7 mouse cellular contexts compared by ENCODE assay signal in genomic region chr11:46848221-46848971, GRCm38 (mm10). TPM values are rescaled to one million over a fixed set of nuclear protein-coding genes. Genes with fewer than 3 reads are reported as not detected.
A peak's percentile ranks its signal among the peaks of the same experiment; 100 is the strongest.
DNase-seq lines count a peak whose midpoint lies in the region; ATAC-seq lines count a peak whose summit lies in the region.

No protein-coding gene starts in this region.

- H3K27me3 ChIP-seq in lung, embryonic 15.5 days = no peaks in the 10 kb centered on the region
- no peaks in the 10 kb centered on the region for H3K27me3 ChIP-seq in embryonic facial prominence, embryonic 15.5 days
- no peaks in the 10 kb centered on the region for H3K27me3 ChIP-seq in neural tube, embryonic 14.5 days (ENCODE audit: control insufficient read depth, insufficient read depth, low read length)

- no peak overlapping the region for H3K27ac ChIP-seq in lung, embryonic 15.5 days
- H3K27ac ChIP-seq in embryonic facial prominence, embryonic 15.5 days (replicated peaks) = no peak overlapping the region
- no peak overlapping the region for H3K27ac ChIP-seq in neural tube, embryonic 14.5 days (ENCODE audit: low read depth, low read length)

- no peaks in the 10 kb centered on the region for H3K36me3 ChIP-seq in lung, embryonic 15.5 days
- no peaks in the 10 kb centered on the region for H3K36me3 ChIP-seq in embryonic facial prominence, embryonic 15.5 days
- no peaks in the 10 kb centered on the region for H3K36me3 ChIP-seq in neural tube, embryonic 14.5 days (ENCODE audit: control insufficient read depth, insufficient read depth, low read length)

- no peaks in the 10 kb centered on the region for H3K9me3 ChIP-seq in lung, embryonic 15.5 days
- H3K9me3 ChIP-seq in embryonic facial prominence, embryonic 15.5 days (replicated peaks) = no peaks in the 10 kb centered on the region
- H3K9me3 ChIP-seq in neural tube, embryonic 14.5 days (ENCODE audit: control insufficient read depth, low read length) = no peaks in the 10 kb centered on the region

- ATAC-seq in lung, embryonic 15.5 days (ENCODE audit: borderline replicate concordance, extremely low read depth, low FRiP score, low TSS enrichment) = peak; percentile 67; the same call in 1 of the 2 replicates
- peak; percentile 29; the same call in 1 of the 2 replicates for ATAC-seq in embryonic facial prominence, embryonic 15.5 days (ENCODE audit: insufficient number of reproducible peaks, low FRiP score, low TSS enrichment, low read depth)
- peak; percentile 77; the same call in 1 of the 2 replicates for ATAC-seq in neural tube, embryonic 14.5 days (ENCODE audit: low read depth)

- no peak overlapping the region for H3K9ac ChIP-seq in lung, embryonic 15.5 days
- no peak overlapping the region for H3K9ac ChIP-seq in embryonic facial prominence, embryonic 15.5 days
- H3K9ac ChIP-seq in neural tube, embryonic 14.5 days (replicated peaks; ENCODE audit: low read depth, low read length) = no peak overlapping the region

- H3K4me3 ChIP-seq in lung, embryonic 15.5 days = no peak overlapping the region
- no peak overlapping the region for H3K4me3 ChIP-seq in embryonic facial prominence, embryonic 15.5 days (replicated peaks)
- H3K4me3 ChIP-seq in neural tube, embryonic 14.5 days (ENCODE audit: low read depth, low read length) = no peak overlapping the region

- peaks cover 10% of the 10 kb centered on the region; the same call in 1 of the 2 replicates for H3K4me1 ChIP-seq in lung, embryonic 15.5 days
- H3K4me1 ChIP-seq in embryonic facial prominence, embryonic 15.5 days = no peaks in the 10 kb centered on the region
- no peaks in the 10 kb centered on the region for H3K4me1 ChIP-seq in neural tube, embryonic 14.5 days (ENCODE audit: control insufficient read depth, insufficient read depth, low read length)

- 26% methylated on average over 8 of the region's 8 CpGs for WGBS in lung, embryonic 15.5 days
- WGBS in embryonic facial prominence, embryonic 15.5 days = 38% methylated on average over 8 of the region's 8 CpGs
- WGBS in neural tube, embryonic 14.5 days = 28% methylated on average over 8 of the region's 8 CpGs

- DNase-seq in lung, adult 18-20 months = no peak
- peak; percentile 26 for DNase-seq in kidney, postnatal 14 days
- DNase-seq in heart, adult 18-20 months = no peak
- no peak for DNase-seq in gastrocnemius, adult 8-10 months (ENCODE audit: low spot score in 2 of 2)

- no peak overlapping the region for H3K4me2 ChIP-seq in lung, embryonic 15.5 days
- no peak overlapping the region for H3K4me2 ChIP-seq in embryonic facial prominence, embryonic 15.5 days (replicated peaks)
- H3K4me2 ChIP-seq in neural tube, embryonic 14.5 days (ENCODE audit: low read depth, low read length) = no peak overlapping the region

RNA-seq across cellular contexts. Expression of gene Timd4, which starts 37.8 kb away (rescaled TPM):
- polyA plus RNA-seq in lung, embryonic 15.5 days (2015; fragmentation: Nextera tagmentation; extraction: Ambion mirVana) = 0.14 TPM in 1 of 2 replicates, not detected in the other
- 0.27 TPM in 1 of 2 replicates, not detected in the other for polyA plus RNA-seq in embryonic facial prominence, embryonic 15.5 days (2015; fragmentation: Nextera tagmentation; extraction: Ambion mirVana)
- polyA plus RNA-seq in neural tube, embryonic 14.5 days (2014; fragmentation: Nextera tagmentation; extraction: Ambion mirVana) = 0.27 TPM in 1 of 2 replicates, not detected in the other
- total RNA-seq in heart, adult 18-20 months (2021) = 1 to 10 TPM; 2.4 to 4.4 TPM
- under 1 TPM in 3 of 4 experiments, not detected in 1; 0.27 to 0.67 (median 0.59) TPM for total RNA-seq in gastrocnemius, adult 8-10 months (2022)
